Mouse (Mus musculus) ovary, postnatal 10 days (tissue): ENCODE measurements around the gene Sapcd1.
"Not testable (repeated sequence)": the region's sequence is repeated elsewhere in the genome, so short reads cannot be mapped to it uniquely, and the experiment has no call there.

Experiments
- DNase-seq: peaks from one replicate; pipeline ENCODE4 v3.0.0; 2022; ENCODE audit warnings: low spot score

The Sapcd1 gene

DNA sequence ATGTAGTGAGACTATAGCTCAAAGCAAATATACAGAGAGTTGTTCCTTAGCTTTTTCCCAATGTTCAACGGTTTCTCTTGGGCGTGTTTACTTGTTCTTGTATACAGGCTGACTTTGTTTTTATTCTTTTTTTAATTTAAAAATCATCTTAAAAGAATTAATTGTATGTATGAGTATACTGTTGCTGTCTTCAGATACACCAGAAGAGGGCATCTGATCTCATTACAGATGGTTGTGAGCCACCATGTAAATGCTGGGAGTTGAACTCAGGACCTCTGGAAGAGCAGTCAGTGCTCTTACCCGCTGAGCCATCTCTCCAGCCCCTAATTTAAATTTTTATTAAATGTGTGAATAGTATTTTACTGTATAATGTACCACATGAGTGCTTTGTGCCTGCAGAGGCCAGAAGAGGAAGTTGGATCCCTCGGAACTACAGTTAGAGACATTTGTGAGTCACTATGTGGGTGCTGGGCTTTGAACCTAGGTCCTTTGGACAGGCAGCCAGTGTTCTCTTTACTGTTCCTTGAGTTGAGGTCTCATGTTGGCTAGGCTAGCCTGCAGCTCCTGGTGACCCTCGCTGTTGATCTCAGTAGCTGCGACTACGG lies 20.3 kb downstream of the Sapcd1 start:
- DNase-seq = no peak

DNA sequence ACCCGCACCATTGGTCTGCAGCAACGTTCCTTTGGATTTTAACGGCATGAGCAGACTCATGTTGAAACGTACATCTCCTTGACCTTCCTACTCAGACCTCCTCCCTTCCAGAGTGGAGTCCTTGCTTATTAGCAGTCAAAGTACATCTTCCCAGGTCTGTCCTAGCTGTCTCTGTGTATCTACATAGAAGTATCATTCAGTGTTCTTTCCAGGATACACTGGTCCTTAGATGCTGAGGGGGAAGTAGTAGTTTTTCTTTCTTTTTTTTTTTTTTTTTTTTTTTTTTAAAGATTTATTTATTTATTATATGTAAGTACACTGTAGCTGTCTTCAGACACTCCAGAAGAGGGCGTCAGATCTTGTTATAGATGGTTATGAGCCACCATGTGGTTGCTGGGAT lies 21.9 kb downstream of the Sapcd1 start:
- not testable (repeated sequence) for DNase-seq

DNA sequence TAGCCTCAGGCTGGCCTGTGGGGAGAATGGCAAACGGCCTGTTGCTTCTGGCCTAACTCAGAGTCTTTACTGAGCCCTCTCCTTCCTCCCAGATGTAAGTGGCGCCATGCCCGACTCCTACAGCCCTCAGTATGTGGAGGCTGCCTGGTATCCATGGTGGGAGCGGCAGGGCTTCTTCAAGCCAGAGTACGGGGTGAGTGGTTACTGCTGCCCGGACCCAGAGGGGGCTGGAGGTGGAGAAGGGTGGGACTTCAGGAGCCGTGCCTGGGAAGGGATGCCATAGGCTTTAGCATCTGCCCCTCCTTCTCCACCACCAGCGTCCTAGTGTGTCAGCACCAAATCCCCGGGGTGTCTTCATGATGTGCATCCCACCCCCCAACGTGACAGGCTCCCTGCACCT lies 22.7 kb downstream of the Sapcd1 start:
- no peak for DNase-seq

DNA sequence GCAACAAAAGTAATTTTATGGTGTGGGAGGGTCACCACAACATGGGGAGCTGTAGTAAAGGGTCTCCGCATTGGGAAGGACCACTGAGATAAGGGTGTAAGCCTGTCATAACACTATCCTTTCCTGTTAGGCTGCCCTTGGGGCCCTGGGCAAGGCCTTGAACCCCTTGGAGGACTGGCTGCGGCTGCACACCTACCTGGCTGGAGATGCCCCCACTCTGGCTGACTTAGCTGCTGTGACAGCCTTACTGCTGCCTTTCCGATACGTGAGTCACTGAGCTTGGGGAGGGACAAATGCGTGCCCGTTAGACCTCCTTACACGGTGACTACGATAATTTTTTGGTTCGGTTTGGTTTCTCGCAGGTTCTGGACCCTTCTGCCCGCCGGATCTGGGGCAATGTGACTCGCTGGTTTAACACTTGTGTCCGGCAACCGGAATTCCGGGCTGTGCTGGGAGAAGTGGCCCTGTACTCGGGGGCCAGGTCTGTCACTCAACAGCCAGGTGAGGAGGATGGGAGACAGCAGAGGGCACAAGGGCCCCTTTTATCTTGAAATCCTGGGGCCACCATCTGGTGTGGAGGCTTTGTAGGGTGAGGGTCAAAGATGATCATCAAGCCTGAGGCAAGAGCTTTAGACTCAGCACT lies 23.6 kb downstream of the Sapcd1 start:
- no peak for DNase-seq

DNA sequence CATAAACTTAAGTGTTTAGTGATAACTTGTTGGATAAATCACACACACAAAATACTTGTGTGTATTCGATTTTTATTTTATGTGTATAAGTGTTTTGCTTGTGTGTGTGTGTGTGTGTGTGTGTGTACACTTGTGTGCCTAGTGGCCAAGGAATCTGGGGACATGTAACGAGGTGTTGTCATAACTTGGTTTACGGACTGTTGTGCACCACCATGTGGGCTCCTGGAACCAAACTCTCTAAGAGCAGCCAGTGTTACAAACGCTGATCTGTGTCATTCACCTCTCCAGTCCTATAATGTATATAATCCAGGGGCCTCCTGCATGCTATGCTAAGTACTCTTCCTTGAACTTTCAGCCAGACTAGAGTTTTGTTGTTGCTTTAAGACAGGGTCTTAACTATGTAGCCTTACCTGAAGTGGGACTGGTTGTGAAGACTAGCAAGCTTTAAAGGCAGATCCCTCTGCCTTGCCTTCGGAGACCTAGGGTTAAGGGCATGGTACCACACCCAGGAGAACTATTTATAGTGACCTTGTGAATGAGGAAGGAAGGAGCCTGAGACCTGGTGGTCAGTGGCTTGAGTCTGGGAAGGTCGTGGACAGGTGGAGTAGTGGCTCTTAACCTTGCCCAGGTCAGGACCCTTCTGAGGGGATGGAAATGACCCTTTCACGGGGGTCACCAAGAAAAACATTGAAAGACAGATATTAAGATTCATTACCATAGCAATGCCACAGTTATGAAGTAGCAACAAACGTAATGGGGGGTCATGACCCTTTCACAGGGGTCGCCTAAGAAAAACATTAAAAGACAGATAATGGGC lies 24.6 kb downstream of the Sapcd1 start:
- no peak for DNase-seq

DNA sequence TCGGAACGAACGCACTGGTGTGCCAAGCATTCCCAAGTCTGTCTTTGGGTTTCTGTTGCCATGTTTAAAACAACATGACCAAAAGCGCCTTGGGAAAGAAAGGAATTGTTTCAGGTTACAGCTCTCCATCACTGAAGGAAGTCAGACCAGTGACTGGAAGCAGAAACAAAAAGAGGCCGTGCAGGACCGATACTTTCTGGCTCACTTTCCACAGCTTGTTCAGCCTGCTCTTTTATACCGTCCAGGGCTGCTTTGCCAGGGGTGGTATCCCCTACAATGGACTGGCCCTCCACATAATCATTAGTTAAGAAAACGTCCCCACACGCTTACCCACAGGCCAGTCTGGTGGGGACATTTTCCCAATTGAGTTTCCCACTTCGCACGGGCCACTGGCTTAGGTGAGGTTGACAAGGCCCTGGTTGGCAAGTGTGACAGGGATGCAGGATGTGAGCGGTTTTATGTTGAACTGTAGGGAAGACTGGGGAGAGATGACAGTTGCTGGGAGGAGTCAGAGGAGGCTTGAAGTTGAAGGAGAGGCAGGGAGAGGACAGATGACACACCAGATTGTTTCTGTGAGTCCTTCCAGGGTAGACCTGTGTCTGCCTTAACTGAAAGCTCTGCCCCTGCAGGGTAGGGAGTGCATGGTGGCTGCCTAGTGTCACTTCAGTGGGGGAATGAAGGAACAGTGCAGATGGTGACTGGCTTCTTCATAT lies 25.5 kb downstream of the Sapcd1 start:
- no peak for DNase-seq

DNA sequence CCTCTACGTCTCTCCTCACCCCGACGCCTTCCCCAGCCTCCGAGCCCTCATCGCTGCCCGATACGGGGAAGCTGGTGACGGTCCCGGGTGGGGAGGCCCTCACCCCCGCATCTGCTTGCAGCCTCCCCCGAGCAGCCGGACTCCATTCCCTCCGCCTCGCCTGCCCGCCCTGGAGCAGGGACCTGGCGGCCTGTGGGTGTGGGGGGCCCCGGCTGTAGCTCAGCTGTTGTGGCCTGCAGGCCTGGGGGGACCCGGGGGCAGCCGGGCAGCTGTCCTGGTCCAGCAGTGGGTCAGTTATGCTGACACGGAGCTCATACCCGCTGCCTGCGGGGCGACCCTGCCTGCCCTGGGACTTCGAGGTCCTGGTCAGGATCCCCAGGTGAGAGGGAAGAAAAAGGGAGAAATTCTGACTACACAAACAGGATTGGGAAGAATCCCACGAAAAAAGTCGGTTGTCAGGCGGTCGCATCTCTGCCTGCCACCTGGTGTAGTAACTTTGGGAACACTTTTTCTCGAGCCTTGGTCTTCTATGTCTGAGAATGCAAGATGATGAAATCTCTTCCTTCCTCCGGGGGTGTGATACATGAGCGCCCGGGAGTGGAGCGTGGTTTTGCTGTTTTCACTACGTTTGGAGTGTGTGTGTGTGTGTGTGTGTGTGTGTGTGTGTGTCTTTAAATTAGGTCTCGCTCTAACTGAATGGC lies 26.2 kb downstream of the Sapcd1 start:
- DNase-seq = no peak

DNA sequence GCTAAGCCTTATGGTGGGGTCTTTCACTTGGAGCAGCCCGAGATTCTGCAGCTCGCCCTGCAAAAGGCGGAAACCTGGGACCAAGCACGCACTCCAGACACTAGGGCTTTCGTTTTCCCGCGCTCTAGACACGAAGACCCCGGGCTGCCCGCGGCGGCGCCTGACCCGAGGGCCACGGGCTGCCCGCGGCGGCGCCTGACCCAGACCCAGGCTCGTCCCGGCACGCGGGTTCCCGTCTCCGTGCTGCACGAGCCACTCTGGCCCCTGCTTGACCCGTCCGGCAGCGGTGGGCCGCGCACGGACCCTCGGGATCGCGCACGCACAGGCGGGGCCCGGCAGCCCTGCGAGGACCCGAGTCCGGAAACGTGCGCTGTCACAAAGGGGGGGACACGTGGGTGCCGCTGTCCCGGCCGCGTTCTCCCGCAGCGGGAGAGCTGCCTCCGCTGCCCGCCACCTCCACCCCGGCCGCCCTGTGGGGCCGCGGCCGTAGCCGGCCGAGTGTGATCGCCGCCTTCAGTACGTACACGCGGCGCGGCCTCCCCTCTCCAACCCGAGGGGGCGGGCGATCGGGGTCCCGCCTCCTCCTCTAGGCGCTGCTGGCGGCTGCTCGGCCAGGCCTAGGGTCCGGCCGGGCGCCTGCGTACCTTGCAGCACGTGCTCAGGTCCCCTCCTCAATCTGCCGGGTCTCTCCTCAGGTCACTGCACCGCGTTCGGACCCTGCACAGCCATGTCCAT lies 26.9 kb downstream of the Sapcd1 start, which contains the start of gene Vars:
TSS of gene Vars (plus strand) at position 271 of the 735 bp plus-strand sequence.
- peak; percentile 89 for DNase-seq

DNA sequence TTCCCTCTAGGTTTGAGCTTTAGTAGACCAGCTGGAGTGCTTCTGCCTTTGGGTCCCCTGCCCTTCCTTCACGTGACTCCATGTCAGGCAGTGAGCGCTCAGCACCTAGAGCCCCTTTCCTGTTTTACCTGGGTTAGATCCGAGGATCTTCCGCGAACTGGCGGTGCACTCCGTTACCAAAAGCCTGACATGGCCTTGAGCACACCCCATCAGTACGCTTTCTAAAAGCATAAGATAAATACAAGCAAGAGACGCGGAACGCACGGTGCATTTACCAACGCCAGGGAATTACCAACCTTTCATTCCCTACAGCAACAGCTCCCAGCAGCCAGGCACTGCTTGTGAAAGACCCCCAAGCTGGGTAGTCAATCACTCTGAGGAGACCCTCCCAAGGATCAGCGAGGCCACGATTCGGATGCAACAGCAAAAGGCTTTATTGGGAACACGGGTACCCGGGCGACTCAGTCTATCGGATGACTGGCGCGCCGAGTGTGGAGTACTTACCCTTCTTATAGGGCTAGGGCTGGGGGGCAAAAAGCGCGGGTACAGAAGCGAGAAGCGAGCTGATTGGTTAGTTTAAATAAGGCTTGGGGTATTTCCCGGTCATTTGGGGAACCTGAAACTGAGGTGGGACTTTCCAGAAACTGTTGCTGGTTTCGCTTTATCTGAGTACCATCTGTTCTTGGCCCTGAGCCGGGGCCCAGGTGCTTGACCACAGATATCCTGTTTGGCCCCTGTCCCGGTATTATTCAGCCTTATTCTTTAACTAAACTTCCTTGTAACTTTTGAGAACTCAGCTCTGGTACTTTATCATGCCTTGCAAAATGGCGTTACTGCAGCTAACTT lies 27.7 kb downstream of the Sapcd1 start:
- not testable (repeated sequence) for DNase-seq

DNA sequence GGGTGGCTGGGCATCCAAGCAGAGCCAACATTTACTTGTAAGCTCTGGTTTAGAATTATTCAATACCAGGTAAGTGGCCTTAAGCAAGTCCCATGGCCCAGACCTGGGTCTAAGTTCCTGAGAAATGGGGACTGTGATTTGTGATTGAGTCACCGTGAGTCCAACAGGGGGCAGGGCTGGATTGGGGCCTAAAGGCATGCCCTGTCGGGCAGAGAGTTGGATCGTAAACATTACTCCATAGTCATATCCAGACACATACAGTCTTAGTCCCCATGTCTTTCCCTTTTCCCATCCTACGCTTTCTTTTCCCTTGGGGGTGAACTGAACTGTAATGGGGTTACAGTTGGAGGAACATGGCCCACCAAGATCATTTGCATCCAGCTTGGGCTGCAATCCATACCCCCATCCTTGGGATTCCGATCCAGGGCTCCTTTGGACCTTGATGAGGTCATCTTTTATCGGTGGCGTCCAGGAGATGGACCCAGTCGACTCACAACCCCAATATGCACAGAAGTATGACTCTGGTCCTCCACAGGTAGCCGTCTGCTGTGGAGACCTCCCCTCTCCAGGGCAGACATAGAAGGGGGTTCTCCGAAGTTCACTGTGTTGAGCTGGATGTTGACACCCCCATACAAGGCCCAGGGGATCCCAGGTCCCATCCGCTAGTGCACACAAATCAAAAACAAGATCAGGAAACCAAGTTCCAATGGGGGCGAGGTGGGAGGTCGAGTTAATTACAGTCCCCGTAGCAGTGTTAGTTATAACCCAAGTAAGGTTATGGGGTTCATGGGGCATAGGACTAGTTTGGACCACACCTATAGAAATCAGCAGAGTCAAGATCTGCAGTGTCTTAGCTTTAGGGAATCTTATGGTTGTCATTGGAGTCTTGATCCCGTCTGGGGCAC lies 29.0 kb downstream of the Sapcd1 start:
- no peak for DNase-seq

DNA sequence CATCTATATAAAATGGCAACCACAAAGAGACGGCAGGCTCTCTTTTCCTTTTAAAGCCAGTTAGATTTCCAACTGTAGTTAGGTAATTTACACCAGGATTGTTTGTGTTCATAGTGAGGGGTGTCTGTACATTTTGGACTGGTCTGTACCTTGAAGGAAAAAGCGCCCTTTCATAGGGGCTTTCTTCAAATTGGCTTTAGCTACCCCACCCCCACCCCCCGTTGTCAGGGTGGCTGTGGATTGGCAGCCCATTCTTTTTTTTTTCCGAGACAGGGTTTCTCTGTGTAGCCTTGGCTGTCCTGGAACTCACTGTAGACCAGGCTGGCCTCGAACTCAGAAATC lies 30.7 kb downstream of the Sapcd1 start:
- DNase-seq = no peak

DNA sequence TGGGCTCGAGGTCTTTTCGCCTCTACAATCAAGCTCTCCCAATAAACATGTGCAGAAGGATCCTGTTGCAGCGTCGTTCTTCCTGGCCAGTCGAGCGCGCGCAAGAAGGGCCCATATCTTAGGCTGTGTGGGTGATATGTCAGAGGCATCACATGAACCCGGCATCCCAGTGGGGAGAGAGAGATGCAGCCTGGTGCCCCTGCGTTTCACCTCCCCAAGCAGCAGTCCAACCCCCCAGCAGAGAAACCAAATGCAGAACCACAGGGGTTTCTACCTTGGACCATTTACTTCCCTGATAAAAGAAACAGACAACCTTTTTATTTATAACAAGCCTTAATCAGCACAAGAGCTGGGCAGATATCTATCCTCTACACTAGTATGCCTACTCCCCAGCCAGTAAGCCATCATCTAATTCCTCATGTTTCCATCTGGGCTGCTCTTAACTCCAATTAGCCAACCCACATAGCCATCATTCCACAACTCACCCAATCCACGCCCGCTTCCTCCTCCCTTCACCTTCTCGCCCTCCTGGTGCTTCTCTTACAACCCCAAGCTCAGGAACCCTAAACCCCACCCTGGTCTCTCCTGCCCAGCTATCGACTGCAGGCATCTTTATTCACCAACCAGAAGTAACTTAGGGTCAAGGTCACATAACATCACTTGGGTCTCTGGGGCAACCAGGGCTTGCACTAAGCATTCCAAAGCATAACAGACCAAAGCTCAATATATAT lies 31.2 kb downstream of the Sapcd1 start:
- DNase-seq = no peak

GRCm38 (mm10) chr17:34995927-34996326 lies 31.9 kb downstream of the Sapcd1 start:
- not testable (repeated sequence) for DNase-seq

- DNase-seq = not testable (repeated sequence)
Measured at GRCm38 (mm10) chr17:34995192-34995591, 32.6 kb downstream of the Sapcd1 start.

DNA sequence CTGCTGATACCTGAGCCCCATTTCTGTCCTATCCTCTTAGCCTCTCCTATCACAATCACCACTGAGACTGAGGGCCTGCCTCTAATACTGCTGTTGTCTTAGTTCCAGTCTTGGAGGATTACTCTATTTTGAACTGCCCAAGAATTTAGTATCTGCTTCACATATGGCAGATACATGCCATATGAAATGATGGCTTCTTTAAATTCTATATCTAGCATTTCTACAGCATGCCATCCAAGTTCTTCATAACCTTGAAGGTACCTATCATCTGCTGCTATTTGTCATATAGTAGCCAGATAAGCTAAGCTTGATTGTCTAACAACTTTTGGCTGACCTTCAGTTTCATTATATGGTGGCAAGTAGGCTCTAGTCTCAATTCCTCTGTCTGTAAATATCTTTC lies 33.1 kb downstream of the Sapcd1 start:
- no peak for DNase-seq

DNA sequence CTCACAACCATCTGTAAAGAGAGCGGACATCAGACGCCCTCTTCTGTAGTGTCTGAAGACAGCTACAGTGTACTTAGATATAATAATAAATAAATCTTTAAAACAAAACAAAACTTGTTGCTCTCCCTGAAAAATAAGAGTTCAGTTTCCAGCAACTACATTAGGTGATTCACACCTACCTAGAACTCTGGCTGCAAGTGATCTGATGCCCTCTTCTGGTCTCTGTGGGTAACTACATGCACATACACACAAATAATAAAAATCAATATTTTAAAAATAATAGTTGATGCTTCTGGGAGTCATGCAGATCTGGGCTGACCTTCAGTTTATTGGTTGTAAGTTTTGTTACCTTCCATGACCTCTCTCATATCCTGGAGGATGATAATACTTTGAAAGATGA lies 43.6 kb downstream of the Sapcd1 start:
- DNase-seq = no peak

DNA sequence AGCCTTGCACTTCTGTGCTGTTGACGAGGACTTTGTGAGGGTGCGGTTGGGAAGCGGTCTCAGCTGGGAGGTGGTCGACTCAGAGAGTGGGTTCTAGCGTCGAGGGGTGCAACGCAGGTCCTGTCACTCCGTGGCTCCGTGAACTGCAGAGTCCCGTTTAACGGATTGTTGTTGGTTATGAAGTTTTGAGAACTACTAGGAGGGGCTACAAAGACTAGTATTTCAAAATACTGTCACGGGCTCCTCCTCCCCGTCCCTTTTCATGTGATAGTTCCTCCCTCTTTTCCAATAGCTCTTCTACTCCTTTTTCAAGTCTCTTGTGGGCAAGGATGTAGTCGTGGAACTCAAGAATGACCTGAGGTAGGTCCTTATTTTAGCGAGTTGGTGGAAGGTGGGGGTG lies 45.5 kb downstream of the Sapcd1 start:
- no peak for DNase-seq

- peak; percentile 87 for DNase-seq
Measured at GRCm38 (mm10) chr17:34981690-34982180, 46.1 kb downstream of the Sapcd1 start, which contains the start of gene Lsm2. Gene Lsm2, plus strand, starts transcription at chr17:34981862.
